Mouse (Mus musculus): ENCODE measurements around the gene Fhl2. TPM values are rescaled to one million over a fixed set of nuclear protein-coding genes. Genes with fewer than 3 reads are reported as not detected.

Fhl2 gene
- total and polyA plus RNA-seq, 3 experiments: 0.22 TPM; not detected in 2

DNA sequence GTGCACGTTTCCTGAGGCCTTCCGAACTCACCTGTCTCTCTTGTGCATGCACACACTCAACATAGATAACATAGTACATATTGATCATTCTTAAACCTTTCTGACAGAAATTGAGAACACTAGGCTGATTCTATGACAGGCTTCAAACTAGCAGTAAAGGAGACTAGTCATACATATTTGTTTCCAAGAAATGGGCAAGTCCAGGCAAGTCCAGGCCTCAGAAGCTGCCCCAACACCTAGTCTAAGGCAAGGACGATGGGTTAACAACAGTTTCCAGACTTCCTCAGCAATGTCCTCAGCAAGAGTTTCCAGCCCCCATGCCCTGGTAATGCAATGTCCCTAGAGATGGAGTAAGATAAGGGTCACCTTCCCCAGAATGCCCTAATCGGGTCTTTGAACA, 53.0 kb downstream of the Fhl2 start:
- H3K4me1 ChIP-seq (ENCODE audit: insufficient read depth, low read depth, low read length): peaks cover 21% of the 10 kb centered on the region
- ATAC-seq (ENCODE audit: extremely low read depth, insufficient number of reproducible peaks, low FRiP score, poor library complexity, severe bottlenecking) (no peak), DNase-seq (ENCODE audit: low spot score) (no peak)
- H3K36me3 ChIP-seq (replicated peaks): no peaks in the 10 kb centered on the region
- H3K9me3 ChIP-seq (replicated peaks): no peaks in the 10 kb centered on the region
- TF ChIP-seq GATA1 (IDR thresholded peaks at IDR 0.05; ENCODE audit: borderline replicate concordance, low read length): no peak
- TF ChIP-seq POLR2AphosphoS5 (IDR thresholded peaks at IDR 0.05; ENCODE audit: insufficient replicate concordance, low read depth, low read length): no peak
- no peak for TF ChIP-seq TAL1 (conservative IDR thresholded peaks at IDR 0.05; ENCODE audit: low read depth, low read length)
- TF ChIP-seq CTCF (IDR thresholded peaks at IDR 0.05; ENCODE audit: low read depth, low read length): no peak
- no peak for TF ChIP-seq GATA2 (IDR thresholded peaks at IDR 0.05; ENCODE audit: borderline replicate concordance, low read depth, low read length)
- peaks cover 10% of the 10 kb centered on the region for H3K27me3 ChIP-seq (ENCODE audit: insufficient read depth, low read length)
- no peak overlapping the region for H3K4me3 ChIP-seq (ENCODE audit: low read depth, low read length)

DNA sequence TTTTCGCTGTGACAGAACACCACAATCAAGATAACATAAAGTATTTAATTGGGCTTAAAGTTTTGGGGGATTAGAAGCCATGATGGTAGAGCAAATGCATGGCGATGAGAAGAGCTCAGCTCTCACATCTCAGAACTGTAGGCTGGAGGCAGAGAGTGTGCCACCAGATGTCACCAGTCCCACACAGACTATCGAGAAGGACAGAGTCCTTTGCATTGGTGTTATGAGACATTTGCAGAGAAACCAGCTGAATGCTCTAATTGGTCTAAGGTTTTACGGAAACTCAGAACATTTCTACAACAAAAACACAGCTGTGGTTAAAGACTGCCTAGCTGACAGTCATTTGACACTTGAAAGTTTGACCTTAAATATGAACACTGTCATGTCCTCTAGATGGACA, 53.5 kb downstream of the Fhl2 start:
- H3K4me1 ChIP-seq (ENCODE audit: insufficient read depth, low read depth, low read length): peaks cover 24% of the 10 kb centered on the region
- H3K27me3 ChIP-seq (ENCODE audit: insufficient read depth, low read length): peaks cover 6% of the 10 kb centered on the region
- no peak overlapping the region for H3K4me3 ChIP-seq (ENCODE audit: low read depth, low read length)
- TF ChIP-seq TAL1 (conservative IDR thresholded peaks at IDR 0.05; ENCODE audit: low read depth, low read length): no peak
- no peak for TF ChIP-seq POLR2AphosphoS5 (IDR thresholded peaks at IDR 0.05; ENCODE audit: insufficient replicate concordance, low read depth, low read length)
- TF ChIP-seq GATA2 (IDR thresholded peaks at IDR 0.05; ENCODE audit: borderline replicate concordance, low read depth, low read length): no peak
- TF ChIP-seq GATA1 (IDR thresholded peaks at IDR 0.05; ENCODE audit: borderline replicate concordance, low read length): no peak
- no peak for TF ChIP-seq CTCF (IDR thresholded peaks at IDR 0.05; ENCODE audit: low read depth, low read length)
- no peaks in the 10 kb centered on the region for H3K9me3 ChIP-seq (replicated peaks)
- H3K36me3 ChIP-seq (replicated peaks): no peaks in the 10 kb centered on the region
- no peak for ATAC-seq (ENCODE audit: extremely low read depth, insufficient number of reproducible peaks, low FRiP score, poor library complexity, severe bottlenecking)
- no peak for DNase-seq (ENCODE audit: low spot score)

DNA sequence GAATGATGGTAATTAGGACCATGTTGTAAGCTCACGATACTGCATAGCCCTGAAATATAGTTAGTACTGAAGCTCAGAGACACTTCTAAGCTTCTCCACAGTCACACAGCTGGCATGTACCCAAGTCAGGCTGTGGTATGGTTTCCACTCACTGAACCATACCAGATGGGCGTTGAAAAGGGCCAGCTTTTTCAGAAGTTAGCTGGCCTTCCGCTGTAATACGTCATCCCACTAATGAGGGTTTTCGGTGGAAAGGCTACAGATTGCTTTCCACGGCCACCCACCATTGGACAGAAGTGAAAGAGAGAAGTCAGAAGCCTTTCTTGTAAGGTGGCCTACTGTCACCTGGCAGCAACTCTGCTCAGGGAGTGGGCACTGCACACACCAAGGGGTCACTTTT, 53.9 kb downstream of the Fhl2 start:
- Histone ChIP-seq H3K4me3 (ENCODE audit: low read depth, low read length) (no peak overlapping the region), H3K36me3 (replicated peaks) (no peaks in the 10 kb centered on the region), H3K9me3 (replicated peaks) (no peaks in the 10 kb centered on the region), H3K27me3 (ENCODE audit: insufficient read depth, low read length) (peaks cover 5% of the 10 kb centered on the region; the same call in 1 of the 2 replicates), H3K4me1 (ENCODE audit: insufficient read depth, low read depth, low read length) (peaks cover 28% of the 10 kb centered on the region)
- TF ChIP-seq GATA2 (IDR thresholded peaks at IDR 0.05; ENCODE audit: borderline replicate concordance, low read depth, low read length) (no peak), CTCF (IDR thresholded peaks at IDR 0.05; ENCODE audit: low read depth, low read length) (no peak), POLR2AphosphoS5 (IDR thresholded peaks at IDR 0.05; ENCODE audit: insufficient replicate concordance, low read depth, low read length) (no peak), TAL1 (conservative IDR thresholded peaks at IDR 0.05; ENCODE audit: low read depth, low read length) (no peak), GATA1 (IDR thresholded peaks at IDR 0.05; ENCODE audit: borderline replicate concordance, low read length) (no peak)
- ATAC-seq (ENCODE audit: extremely low read depth, insufficient number of reproducible peaks, low FRiP score, poor library complexity, severe bottlenecking): no peak
- no peak for DNase-seq (ENCODE audit: low spot score)

DNA sequence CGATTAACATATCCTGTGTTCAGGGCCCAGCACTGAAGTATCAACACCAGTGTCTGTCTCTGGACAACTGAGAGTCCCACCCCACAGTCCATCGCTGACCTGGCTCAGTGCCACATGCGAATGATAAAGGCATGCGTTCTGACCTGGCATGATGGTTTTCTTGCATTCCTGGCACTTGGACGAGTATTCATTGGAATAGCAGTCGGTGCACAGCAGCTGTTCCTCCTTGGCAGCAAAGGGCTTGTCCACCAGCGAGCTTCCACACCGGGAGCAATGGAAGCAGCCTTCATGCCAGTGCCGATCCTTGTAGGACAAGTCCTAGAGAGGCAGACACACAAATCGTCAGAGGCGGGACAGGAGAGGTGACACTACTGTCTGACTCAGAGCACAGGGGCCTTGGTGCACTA, 55.2 kb downstream of the Fhl2 start:
- DNase-seq (ENCODE audit: low spot score) (no peak), ATAC-seq (ENCODE audit: extremely low read depth, insufficient number of reproducible peaks, low FRiP score, poor library complexity, severe bottlenecking) (no peak)
- Histone ChIP-seq H3K27me3 (ENCODE audit: insufficient read depth, low read length) (0 out of 2 replicates have a peak, but pooled peaks cover 3% of the 10 kb centered on the region), H3K36me3 (replicated peaks) (no peaks in the 10 kb centered on the region), H3K4me3 (ENCODE audit: low read depth, low read length) (no peak overlapping the region), H3K4me1 (ENCODE audit: insufficient read depth, low read depth, low read length) (peaks cover 26% of the 10 kb centered on the region), H3K9me3 (replicated peaks) (no peaks in the 10 kb centered on the region)
- 0 out of 2 replicates have a peak, but pooled peaks have one; percentile 59 for TF ChIP-seq POLR2AphosphoS5 (IDR thresholded peaks at IDR 0.05; ENCODE audit: insufficient replicate concordance, low read depth, low read length)
- TF ChIP-seq CTCF (IDR thresholded peaks at IDR 0.05; ENCODE audit: low read depth, low read length): no peak
- no peak for TF ChIP-seq TAL1 (conservative IDR thresholded peaks at IDR 0.05; ENCODE audit: low read depth, low read length)

DNA sequence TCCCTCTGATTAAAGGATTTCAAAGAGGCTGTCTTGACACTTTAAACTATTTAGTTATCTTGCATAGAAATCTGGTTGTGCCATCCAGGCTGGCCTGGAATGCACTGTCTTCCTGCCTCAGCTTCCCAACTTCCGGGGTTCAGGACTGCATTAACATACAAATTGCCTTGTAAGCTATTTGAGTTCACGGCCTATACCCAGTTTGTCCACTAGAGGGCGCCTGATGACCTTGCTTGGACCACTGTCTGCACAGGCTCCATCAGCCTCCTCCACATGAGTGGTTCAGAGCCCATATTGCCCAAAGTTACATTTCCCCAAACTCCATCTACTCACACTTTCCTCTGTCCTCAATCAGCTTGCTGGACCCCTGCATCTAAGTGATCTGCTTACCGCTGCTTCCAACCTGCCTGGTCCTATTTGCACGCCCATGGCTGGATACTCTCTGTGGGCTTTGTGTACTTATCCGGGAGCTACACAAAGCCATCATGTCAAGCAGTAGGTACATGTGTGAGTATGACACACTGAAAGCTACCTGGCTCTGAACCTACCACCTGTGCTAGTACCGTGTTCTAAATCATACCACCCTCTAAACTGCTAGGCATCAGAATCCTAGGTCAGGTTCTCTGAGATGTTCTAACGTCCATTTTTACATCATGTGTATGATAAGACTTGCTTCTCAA, 57.1 kb downstream of the Fhl2 start:
- Histone ChIP-seq H3K4me3 (ENCODE audit: low read depth, low read length) (no peak overlapping the region), H3K9me3 (replicated peaks) (no peaks in the 10 kb centered on the region), H3K27me3 (ENCODE audit: insufficient read depth, low read length) (peaks cover 10% of the 10 kb centered on the region), H3K36me3 (replicated peaks) (no peaks in the 10 kb centered on the region), H3K4me1 (ENCODE audit: insufficient read depth, low read depth, low read length) (peaks cover 20% of the 10 kb centered on the region)
- peak; percentile 63 for DNase-seq (ENCODE audit: low spot score)
- TF ChIP-seq POLR2AphosphoS5 (IDR thresholded peaks at IDR 0.05; ENCODE audit: insufficient replicate concordance, low read depth, low read length) (no peak), TAL1 (conservative IDR thresholded peaks at IDR 0.05; ENCODE audit: low read depth, low read length) (no peak), CTCF (IDR thresholded peaks at IDR 0.05; ENCODE audit: low read depth, low read length) (peak; percentile 100)
- ATAC-seq (ENCODE audit: extremely low read depth, insufficient number of reproducible peaks, low FRiP score, poor library complexity, severe bottlenecking): peak; percentile 70

DNA sequence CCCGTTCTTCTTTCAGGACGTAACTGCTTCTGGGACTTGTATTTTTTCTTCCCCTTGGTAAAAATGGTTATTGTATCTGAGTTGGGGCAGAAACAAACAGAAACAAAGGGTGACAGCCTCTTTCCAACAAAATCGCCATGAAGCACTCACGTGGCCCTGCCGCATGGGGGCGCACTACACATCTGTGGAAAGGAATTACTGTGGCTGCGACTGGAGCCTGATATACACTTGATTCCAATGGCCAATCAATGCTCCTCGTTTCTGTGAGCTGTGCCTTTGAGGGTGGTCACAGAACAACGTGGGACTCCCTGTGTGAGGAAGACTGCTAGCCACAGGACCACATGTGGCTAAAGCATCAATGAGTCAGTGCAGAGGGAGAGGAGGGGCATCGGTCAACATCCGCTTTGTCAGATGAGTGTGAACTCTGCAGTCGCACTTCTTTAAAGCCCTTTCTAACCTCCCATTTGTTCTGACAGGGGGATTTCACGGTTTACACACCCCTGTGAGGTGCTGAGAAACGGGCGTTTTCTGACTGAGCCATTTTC, 58.4 kb downstream of the Fhl2 start:
- TF ChIP-seq CTCF (IDR thresholded peaks at IDR 0.05; ENCODE audit: low read depth, low read length) (peak; percentile 94), POLR2AphosphoS5 (IDR thresholded peaks at IDR 0.05; ENCODE audit: insufficient replicate concordance, low read depth, low read length) (no peak)
- Histone ChIP-seq H3K9me3 (replicated peaks) (no peaks in the 10 kb centered on the region), H3K36me3 (replicated peaks) (no peaks in the 10 kb centered on the region), H3K4me1 (ENCODE audit: insufficient read depth, low read depth, low read length) (peaks cover 15% of the 10 kb centered on the region), H3K4me3 (ENCODE audit: low read depth, low read length) (no peak overlapping the region), H3K27me3 (ENCODE audit: insufficient read depth, low read length) (peaks cover 10% of the 10 kb centered on the region)
- no peak for ATAC-seq (ENCODE audit: extremely low read depth, insufficient number of reproducible peaks, low FRiP score, poor library complexity, severe bottlenecking)
- DNase-seq (ENCODE audit: low spot score): no peak

All from G1E (cell line).